Mouse (Mus musculus): Measurements from ENCODE around the gene BC024063. TPM values are rescaled to one million over a fixed set of nuclear protein-coding genes. Genes with fewer than 3 reads are reported as not detected.

Gene BC024063
- 9.3 to 11.8 TPM (median 9.9 TPM) in 4 replicates for total RNA-seq (2023; ENCODE audit: inconsistent age)

DNA sequence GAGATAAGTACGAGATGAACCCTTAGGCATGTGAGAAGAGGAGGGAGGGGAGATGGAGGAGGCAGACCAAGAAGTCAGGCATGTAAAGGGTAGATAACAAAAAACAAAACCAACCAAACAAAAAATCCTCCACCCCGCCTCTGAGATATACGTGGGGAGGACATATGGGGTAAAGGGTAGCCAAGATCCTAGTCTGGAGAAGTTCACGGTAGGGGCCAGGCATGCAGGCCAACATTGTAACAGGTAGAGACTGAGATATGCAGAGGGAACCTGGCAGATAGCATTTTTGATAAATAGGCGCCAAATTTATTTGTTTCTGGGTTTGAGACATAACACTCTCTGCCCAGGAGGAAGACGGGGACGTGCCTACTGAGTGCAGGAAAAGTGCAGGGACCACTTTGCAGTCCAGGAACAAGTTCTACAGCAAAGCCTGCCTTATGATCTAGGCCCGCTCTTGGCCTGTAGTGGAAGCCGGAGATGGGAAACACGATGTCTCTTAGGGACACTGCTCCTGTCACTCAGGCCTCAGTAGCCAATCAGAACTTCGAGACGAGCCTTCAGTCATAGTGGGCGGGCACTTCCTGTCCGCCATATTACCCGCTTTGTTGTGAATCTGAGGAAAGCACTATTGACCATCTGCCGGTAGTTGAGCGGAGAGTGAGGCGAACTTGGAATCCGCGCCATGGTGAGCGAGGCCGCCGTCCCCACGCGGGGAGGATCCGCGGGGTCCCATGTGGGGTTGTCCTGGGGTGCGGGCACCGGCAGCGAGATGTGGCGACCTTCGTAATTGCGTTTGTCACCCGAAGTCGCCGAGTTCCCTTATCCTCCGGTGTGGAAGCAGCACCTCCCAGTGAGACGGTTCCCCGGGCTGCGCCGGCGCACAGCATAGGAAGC, at the start of gene BC024063:
TSS of gene BC024063 (plus strand) at position 626 of the 894 bp plus-strand sequence.

DNA sequence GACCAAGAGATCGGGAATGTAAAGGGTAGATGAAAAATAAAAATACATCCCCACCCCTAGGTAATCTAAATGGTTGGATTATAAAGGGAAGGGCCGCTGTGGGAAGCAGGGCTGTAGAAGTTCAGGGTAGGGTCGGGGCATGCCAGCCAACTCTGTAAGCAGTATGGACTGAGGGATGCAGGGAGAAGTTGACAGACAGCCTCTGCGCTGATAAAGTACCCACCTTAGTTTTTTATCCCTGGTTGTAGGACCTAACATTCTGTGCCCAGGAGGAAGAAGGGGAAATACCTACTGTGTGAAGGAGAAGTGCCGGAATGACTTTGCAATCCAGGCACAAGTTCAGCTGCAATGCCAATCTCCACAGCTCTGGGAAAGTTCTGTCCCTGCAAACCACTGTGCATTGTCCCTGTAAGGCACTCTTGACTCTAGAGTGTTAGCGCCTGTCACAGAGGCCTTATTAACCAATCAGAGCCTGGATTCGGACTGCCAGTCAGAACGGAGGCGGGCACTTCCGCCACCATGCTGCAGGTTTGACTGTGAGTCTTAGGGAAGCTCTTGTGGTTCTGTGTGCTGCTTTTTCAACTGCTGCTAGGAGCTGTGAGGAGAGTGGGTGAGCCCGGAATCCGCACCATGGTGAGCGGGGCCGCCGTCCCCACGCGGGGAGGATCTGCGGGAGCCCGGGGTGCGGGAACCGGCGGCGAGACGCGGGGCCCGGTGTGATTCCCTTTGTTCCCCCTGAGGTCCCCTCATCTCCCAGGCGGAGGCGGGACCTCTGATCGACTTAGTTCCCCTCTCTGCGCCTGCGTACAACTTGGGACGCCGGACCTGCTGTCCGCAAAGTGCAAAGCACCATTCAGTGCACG, 35.3 kb upstream of the BC024063 start, which contains the start of gene Zfp873:
TSS of gene Zfp873 (plus strand) at position 527 of the 863 bp plus-strand sequence.

DNA sequence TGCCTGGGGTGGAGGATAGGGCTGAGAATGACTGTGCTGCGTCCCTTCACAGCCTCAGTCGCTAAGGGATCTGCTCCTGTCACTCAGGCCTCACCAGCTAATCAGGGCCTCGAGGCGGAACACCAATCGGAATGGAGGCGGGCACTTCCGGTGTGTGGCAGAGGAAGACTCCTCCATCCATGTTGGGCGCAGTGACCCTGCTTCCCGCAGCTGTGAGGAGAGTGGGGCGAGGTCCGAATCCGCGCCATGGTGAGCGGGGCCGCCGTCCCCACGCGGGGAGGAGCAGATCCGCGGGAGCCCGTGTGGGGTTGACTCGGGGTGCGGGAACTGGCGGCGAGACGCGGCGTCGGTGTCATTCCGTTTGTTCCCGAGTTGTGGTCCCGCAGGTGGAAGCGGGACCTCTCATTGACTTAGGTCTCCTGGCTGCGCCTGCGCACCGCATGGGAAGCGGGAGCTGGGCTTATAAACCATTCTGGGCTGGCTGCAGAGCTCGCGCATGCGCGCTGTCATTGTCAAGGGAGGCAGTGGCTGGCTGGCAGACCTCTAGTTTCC, 44.8 kb downstream of the BC024063 start, which contains the start of gene AU041133:
TSS of gene AU041133 (plus strand) at position 164 of the 552 bp plus-strand sequence.

Other genes starting within 250 kb of the BC024063 start
- 3.5 to 4.8 TPM (median 4.3 TPM) in 4 replicates for gene Gm32687, start 219.4 kb upstream of the BC024063 start, total RNA-seq (2023; ENCODE audit: inconsistent age)
- 2.2 to 3.9 TPM (median 3.5 TPM) in 4 replicates for gene Zfp781, start 152.9 kb upstream of the BC024063 start, total RNA-seq (2023; ENCODE audit: inconsistent age)
- gene Zfp873, start 35.2 kb upstream of the BC024063 start, total RNA-seq (2023; ENCODE audit: inconsistent age) = 6.5 to 9.4 TPM (median 8.1 TPM) in 4 replicates
- gene AU041133, start 44.7 kb downstream of the BC024063 start, total RNA-seq (2023; ENCODE audit: inconsistent age) = 7.3 to 11.9 TPM (median 8.0 TPM) in 4 replicates
- 3.5 to 4.9 TPM (median 4.1 TPM) in 4 replicates for gene Zfp938, start 157.9 kb downstream of the BC024063 start, total RNA-seq (2023; ENCODE audit: inconsistent age)
- not detected in 4 replicates for gene 4932415D10Rik, start 233.2 kb downstream of the BC024063 start, total RNA-seq (2023; ENCODE audit: inconsistent age)